Mouse (Mus musculus): ENCODE data around the gene Hykk.

The Hykk gene

GRCm38 (mm10) chr9:54981291-54982191 is 64.5 kb downstream of the Hykk start:
- DNase-seq (ENCODE audit: low read depth), result no peak

GRCm38 (mm10) chr9:54982401-54982800 is 65.3 kb downstream of the Hykk start:
- DNase-seq (ENCODE audit: low read depth), result no peak

GRCm38 (mm10) chr9:54990362-54990761 is 73.3 kb downstream of the Hykk start:
- no peak for DNase-seq (ENCODE audit: low read depth)

GRCm38 (mm10) chr9:54994381-54994780 is 77.3 kb downstream of the Hykk start:
- no peak for DNase-seq (ENCODE audit: low read depth)

GRCm38 (mm10) chr9:54995645-54996044 is 78.6 kb downstream of the Hykk start:
- no peak for DNase-seq (ENCODE audit: low read depth)

Data from NIH3T3 (cell line).